Mouse (Mus musculus) heart, embryonic 14.5 days (tissue): ENCODE measurements at regions not wholly inside any gene's neighbourhood (a gene's known extent, or its start where the extent isn't known, plus 50 kb on each side); places are given as distances from the start of the nearest gene placed in this dataset.
A peak's percentile ranks its signal among the peaks of the same experiment; 100 is the strongest.

Experiments used
- ATAC-seq: fragments of 200-750 bp; cut with Nextera tagmentation; 2 replicates; pipeline ENCODE4 v1.8.0; 2017; ENCODE audit warnings: low read depth, moderate TSS enrichment; ENCODE audit not compliant: insufficient number of reproducible peaks, insufficient read depth, low FRiP score
- H3K27ac ChIP-seq, 2 experiments: fragments of 200-500 bp in 1 of 2; fragments of 300-500 bp in 1 of 2; sonication (generic) in 1 of 2; replicated peaks in 1 of 2; 2 replicates each; pipeline ENCODE4 v1.5.1; 2012 to 2014; ENCODE audit warnings: low read depth in 2 of 2, low read length in 2 of 2, control low read depth in 1 of 2, mild to moderate bottlenecking in 1 of 2, mixed read lengths in 1 of 2; ENCODE audit not compliant: control insufficient read depth in 1 of 2, insufficient read depth in 1 of 2
- H3K27me3 ChIP-seq: fragments of 300-500 bp; sonication (generic); 2 replicates; pipeline ENCODE4 v1.6.1; 2014; ENCODE audit warnings: mild to moderate bottlenecking, low read length, control low read depth; ENCODE audit not compliant: control insufficient read depth, insufficient read depth
- H3K36me3 ChIP-seq: fragments of 300-500 bp; sonication (generic); 2 replicates; pipeline ENCODE4 v1.6.1; 2014; ENCODE audit warnings: mild to moderate bottlenecking, control low read depth, low read length, mixed read lengths; ENCODE audit not compliant: control insufficient read depth, insufficient read depth
- H3K4me1 ChIP-seq, 2 experiments: fragments of 200-500 bp in 1 of 2; fragments of 300-500 bp in 1 of 2; sonication (generic) in 1 of 2; 2 replicates each; pipeline ENCODE4 v1.6.1; 2012 to 2014; ENCODE audit warnings: low read length in 2 of 2, control low read depth in 1 of 2, mixed read lengths in 1 of 2; ENCODE audit not compliant: control insufficient read depth in 2 of 2, insufficient read depth in 2 of 2
- H3K4me2 ChIP-seq: fragments of 300-500 bp; sonication (generic); 2 replicates; pipeline ENCODE4 v1.6.1; 2014; ENCODE audit warnings: mild to moderate bottlenecking, low read length
- H3K4me3 ChIP-seq, 2 experiments: fragments of 200-500 bp in 1 of 2; fragments of 300-500 bp in 1 of 2; sonication (generic) in 1 of 2; 2 replicates each; pipeline ENCODE4 v1.5.1; 2012 to 2014; ENCODE audit warnings: low read length in 2 of 2, mild to moderate bottlenecking in 2 of 2, control low read depth in 1 of 2, low read depth in 1 of 2, moderate library complexity in 1 of 2; ENCODE audit not compliant: control insufficient read depth in 1 of 2, insufficient read depth in 1 of 2
- H3K9ac ChIP-seq: fragments of 300-500 bp; sonication (generic); 2 replicates; pipeline ENCODE4 v1.6.1; 2014; ENCODE audit warnings: mild to moderate bottlenecking, low read length
- H3K9me3 ChIP-seq: fragments of 300-500 bp; sonication (generic); 2 replicates; pipeline ENCODE4 v1.6.1; 2016; ENCODE audit warnings: low read length, control low read depth; ENCODE audit not compliant: control insufficient read depth
- whole genome bisulfite sequencing: fragments of 180-500 bp; shearing (Covaris S2); extraction: QIAGEN DNeasy Blood & Tissue Kit; methylation state at CpG from one replicate; pipeline ENCODE4 v1.1.7; 2014; 5-methylcytosine and 5-hydroxymethylcytosine counted together

DNA sequence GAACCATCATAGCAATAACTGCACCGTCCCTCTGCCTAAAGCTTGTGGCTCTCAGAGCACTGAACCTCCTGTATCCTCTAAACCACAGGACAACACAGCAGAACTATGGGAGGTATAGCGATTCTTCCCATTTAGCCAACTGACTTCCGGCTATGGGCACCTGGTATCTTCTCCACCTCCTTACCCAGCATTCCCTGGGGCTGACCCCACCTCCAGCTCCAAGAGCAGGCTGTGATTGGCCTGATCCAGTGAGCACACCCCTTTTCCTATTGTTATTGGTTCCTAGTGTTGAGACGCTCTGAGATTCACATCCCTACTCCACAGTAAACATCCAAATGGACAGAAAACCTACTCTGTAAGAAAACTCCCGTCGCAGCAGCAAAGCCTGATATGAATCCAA, 236.7 kb downstream of the Prex1 start:
- ATAC-seq, result no peak
- no peaks in the 10 kb centered on the region for H3K36me3 ChIP-seq
- no peaks in the 10 kb centered on the region for H3K9me3 ChIP-seq
- H3K9ac ChIP-seq, result no peak overlapping the region
- no peak overlapping the region for H3K4me2 ChIP-seq
- H3K27me3 ChIP-seq, result no peaks in the 10 kb centered on the region
- 89% methylated on average over 6 of the region's 6 CpGs for WGBS
- no peak overlapping the region for H3K27ac ChIP-seq
- peaks cover 0 to 5% of the 10 kb centered on the region in 2 experiments; a peak in 1 of 4 replicates for H3K4me1 ChIP-seq
- no peak overlapping the region for H3K4me3 ChIP-seq

GRCm38 (mm10) chr2:166475624-166476023, 238.0 kb downstream of the Prex1 start:
- Histone ChIP-seq H3K4me2 (no peak overlapping the region), H3K9ac (no peak overlapping the region), H3K4me3 (no peak overlapping the region), H3K36me3 (no peaks in the 10 kb centered on the region), H3K9me3 (no peaks in the 10 kb centered on the region), H3K27me3 (no peaks in the 10 kb centered on the region), H3K4me1 (peaks cover 4 to 5% of the 10 kb centered on the region in 2 experiments; a peak in 1 of 4 replicates), H3K27ac (no peak overlapping the region)
- 77% methylated on average over 4 of the region's 4 CpGs for WGBS
- ATAC-seq, result no peak

GRCm38 (mm10) chr2:166474601-166475000, 239.0 kb downstream of the Prex1 start:
- Histone ChIP-seq H3K9me3 (no peaks in the 10 kb centered on the region), H3K4me3 (no peak overlapping the region), H3K36me3 (no peaks in the 10 kb centered on the region), H3K4me2 (no peak overlapping the region), H3K9ac (no peak overlapping the region), H3K27me3 (no peaks in the 10 kb centered on the region), H3K4me1 (peaks cover 4 to 5% of the 10 kb centered on the region in 2 experiments; a peak in 1 of 4 replicates), H3K27ac (no peak overlapping the region)
- 89% methylated on average over 12 of the region's 12 CpGs for WGBS
- no peak for ATAC-seq

GRCm38 (mm10) chr2:166471257-166471753, 242.3 kb downstream of the Prex1 start:
- no peak overlapping the region for H3K4me2 ChIP-seq
- ATAC-seq, result no peak
- H3K4me1 ChIP-seq, result peaks cover 5 to 9% of the 10 kb centered on the region in 2 experiments; a peak in 1 of 4 replicates
- no peak overlapping the region for H3K9ac ChIP-seq
- no peak overlapping the region for H3K27ac ChIP-seq
- no peaks in the 10 kb centered on the region for H3K36me3 ChIP-seq
- H3K27me3 ChIP-seq, result no peaks in the 10 kb centered on the region
- 45% methylated on average over 6 of the region's 6 CpGs for WGBS
- no peak overlapping the region for H3K4me3 ChIP-seq
- H3K9me3 ChIP-seq, result no peaks in the 10 kb centered on the region

DNA sequence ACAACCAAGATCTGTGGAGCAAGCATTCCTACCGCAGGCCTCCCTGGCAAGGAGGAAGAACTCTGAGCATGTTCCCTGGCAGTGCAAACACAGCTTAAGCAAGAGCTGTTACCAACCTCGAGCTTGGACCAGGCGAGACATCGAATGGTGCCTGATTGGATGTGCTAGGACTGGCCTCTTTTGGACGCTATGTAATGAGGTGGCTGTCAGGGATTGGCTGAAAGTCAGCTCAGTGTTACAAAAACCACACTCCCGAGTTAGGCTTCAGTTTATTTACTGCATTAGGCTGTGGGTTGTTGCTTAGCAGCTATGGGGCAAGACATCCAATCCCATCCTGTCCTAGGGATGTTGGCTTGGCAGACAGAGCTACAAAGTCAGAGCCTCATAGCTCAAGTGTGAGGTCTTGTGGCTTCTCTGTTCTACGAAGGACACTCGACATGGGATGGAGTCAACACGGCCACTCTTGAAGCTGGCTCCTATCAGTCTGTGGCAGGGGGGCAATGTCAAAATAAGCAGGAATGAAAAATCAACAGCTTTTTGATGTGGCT, 244.5 kb downstream of the Prex1 start:
- no peak for ATAC-seq
- no peak overlapping the region for H3K9ac ChIP-seq
- H3K4me3 ChIP-seq, result no peak overlapping the region
- H3K27me3 ChIP-seq, result no peaks in the 10 kb centered on the region
- H3K4me2 ChIP-seq, result no peak overlapping the region
- no peaks in the 10 kb centered on the region for H3K36me3 ChIP-seq
- no peak overlapping the region for H3K27ac ChIP-seq
- 76% methylated on average over 9 of the region's 9 CpGs for WGBS
- peaks cover 5 to 12% of the 10 kb centered on the region in 2 experiments; a peak in 1 of 4 replicates for H3K4me1 ChIP-seq
- no peaks in the 10 kb centered on the region for H3K9me3 ChIP-seq

DNA sequence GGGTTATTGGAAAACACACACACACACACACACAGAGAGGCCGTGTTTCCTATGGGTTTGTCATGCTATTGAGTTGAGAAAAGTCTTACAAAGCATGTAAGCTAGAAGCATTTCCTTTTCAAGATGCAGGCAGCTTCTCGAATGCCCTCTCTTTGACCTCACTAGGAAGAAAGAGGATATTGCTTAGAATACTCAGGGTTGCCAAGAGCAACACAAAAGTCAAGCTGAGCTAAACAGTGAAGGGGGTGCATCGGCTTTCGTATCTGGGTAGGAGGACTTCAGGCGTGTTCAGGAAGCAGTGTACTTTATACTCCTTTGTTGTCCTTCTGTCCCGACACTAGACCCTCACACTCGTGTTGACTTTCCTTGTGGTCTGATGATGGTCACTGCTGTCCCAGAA, 246.5 kb downstream of the Prex1 start:
- H3K4me1 ChIP-seq, result peaks cover 5 to 16% of the 10 kb centered on the region in 2 experiments; a peak in 2 of 4 replicates
- no peak overlapping the region for H3K27ac ChIP-seq
- ATAC-seq, result no peak
- no peaks in the 10 kb centered on the region for H3K36me3 ChIP-seq
- H3K4me2 ChIP-seq, result no peak overlapping the region
- H3K9ac ChIP-seq, result no peak overlapping the region
- no peaks in the 10 kb centered on the region for H3K9me3 ChIP-seq
- 56% methylated on average over 7 of the region's 7 CpGs for WGBS
- no peak overlapping the region for H3K4me3 ChIP-seq
- no peaks in the 10 kb centered on the region for H3K27me3 ChIP-seq

DNA sequence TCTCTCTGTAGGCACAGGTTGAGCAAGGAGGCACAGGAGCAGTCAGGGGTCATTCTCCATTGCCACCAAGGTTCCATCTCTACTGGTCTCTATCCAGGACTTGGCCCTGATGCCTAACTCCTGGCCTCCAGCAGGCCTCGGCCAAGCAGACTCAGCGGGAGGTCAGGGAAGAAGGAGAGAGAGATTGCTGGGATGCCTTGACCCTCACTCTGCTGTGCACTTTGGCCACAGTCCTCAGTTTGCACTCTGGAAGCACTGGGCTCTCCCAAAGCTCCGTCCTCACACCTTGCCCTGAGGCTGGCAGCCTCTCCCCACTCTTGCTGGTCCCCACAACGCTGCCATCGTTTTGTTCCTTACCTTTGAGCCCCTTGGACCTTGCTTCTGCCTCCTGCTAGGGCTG, 248.1 kb downstream of the Prex1 start:
- Histone ChIP-seq H3K4me1 (peaks cover 5 to 15% of the 10 kb centered on the region in 2 experiments), H3K4me3 (no peak overlapping the region), H3K4me2 (no peak overlapping the region), H3K36me3 (no peaks in the 10 kb centered on the region), H3K9me3 (no peaks in the 10 kb centered on the region), H3K27me3 (no peaks in the 10 kb centered on the region), H3K9ac (no peak overlapping the region), H3K27ac (no peak overlapping the region)
- ATAC-seq, result no peak
- WGBS, result 56% methylated on average over 5 of the region's 5 CpGs

DNA sequence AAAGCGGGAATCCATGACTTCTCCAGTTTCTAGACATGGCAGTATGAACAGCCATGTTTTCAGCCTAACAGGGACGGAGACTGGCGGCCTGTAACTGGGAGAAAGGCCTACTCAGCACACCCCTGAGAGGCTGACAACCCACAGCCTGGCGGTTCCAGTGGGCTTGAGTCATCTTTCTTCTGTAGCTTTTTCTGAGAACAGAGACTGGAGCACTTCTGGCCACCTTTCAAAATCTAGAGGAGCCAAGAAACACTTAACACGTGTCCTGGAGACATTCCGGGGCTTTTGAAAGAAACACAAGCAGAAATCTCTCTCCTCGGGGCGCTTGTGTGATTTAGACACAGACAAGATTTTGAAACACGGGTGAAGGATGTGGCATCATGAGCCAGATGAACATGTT, 250.1 kb downstream of the Prex1 start:
- 68% methylated on average over 9 of the region's 9 CpGs for WGBS
- no peaks in the 10 kb centered on the region for H3K9me3 ChIP-seq
- H3K27me3 ChIP-seq, result no peaks in the 10 kb centered on the region
- H3K27ac ChIP-seq, result 0 out of 4 replicates have a peak overlapping the region, but pooled peaks have one; percentile 25 to 37
- ATAC-seq, result no peak
- H3K4me2 ChIP-seq, result no peak overlapping the region
- H3K4me3 ChIP-seq, result no peak overlapping the region
- H3K36me3 ChIP-seq, result no peaks in the 10 kb centered on the region
- H3K4me1 ChIP-seq, result peaks cover 22 to 29% of the 10 kb centered on the region in 2 experiments
- no peak overlapping the region for H3K9ac ChIP-seq
